Mouse (Mus musculus) kidney, embryonic 16.5 days (tissue): ENCODE measurements at regions not wholly inside any gene's neighbourhood (a gene's known extent, or its start where the extent isn't known, plus 50 kb on each side); places are given as distances from the start of the nearest gene placed in this dataset.

ENCODE experiments used
- ATAC-seq: fragments of 200-750 bp; cut with Nextera tagmentation; 2 replicates; pipeline ENCODE4 v1.8.0; 2017; ENCODE audit warnings: moderate TSS enrichment; ENCODE audit not compliant: low FRiP score, low TSS enrichment
- H3K27ac ChIP-seq: fragments of 300-500 bp; sonication (generic); 2 replicates; pipeline ENCODE4 v1.5.1; 2014; ENCODE audit warnings: low read length
- H3K27me3 ChIP-seq: fragments of 300-500 bp; sonication (generic); 2 replicates; pipeline ENCODE4 v1.6.1; 2014; ENCODE audit warnings: low read length, control low read depth, mixed read lengths; ENCODE audit not compliant: insufficient read depth
- H3K36me3 ChIP-seq: fragments of 300-500 bp; sonication (generic); 2 replicates; pipeline ENCODE4 v1.6.1; 2014; ENCODE audit warnings: low read length, control low read depth, mixed read lengths; ENCODE audit not compliant: insufficient read depth
- H3K4me1 ChIP-seq: fragments of 300-500 bp; sonication (generic); 2 replicates; pipeline ENCODE4 v1.6.1; 2014; ENCODE audit warnings: low read length, control low read depth, mixed read lengths; ENCODE audit not compliant: insufficient read depth
- H3K4me2 ChIP-seq: fragments of 300-500 bp; sonication (generic); replicated peaks from 2 replicates; pipeline ENCODE4 v1.6.1; 2014; ENCODE audit warnings: low read depth, low read length
- H3K4me3 ChIP-seq: fragments of 300-500 bp; sonication (generic); 2 replicates; pipeline ENCODE4 v1.5.1; 2014; ENCODE audit warnings: mild to moderate bottlenecking, low read length
- H3K9ac ChIP-seq: fragments of 300-500 bp; sonication (generic); replicated peaks from 2 replicates; pipeline ENCODE4 v1.6.1; 2014; ENCODE audit warnings: low read length
- H3K9me3 ChIP-seq: fragments of 300-500 bp; sonication (generic); 2 replicates; pipeline ENCODE4 v1.6.1; 2016; ENCODE audit warnings: low read length, control low read depth
- WGBS: fragments of 180-500 bp; shearing (Covaris S2); extraction: QIAGEN DNeasy Blood & Tissue Kit; methylation state at CpG from one replicate; pipeline ENCODE4 v1.1.7; 2014; 5-methylcytosine and 5-hydroxymethylcytosine counted together

DNA sequence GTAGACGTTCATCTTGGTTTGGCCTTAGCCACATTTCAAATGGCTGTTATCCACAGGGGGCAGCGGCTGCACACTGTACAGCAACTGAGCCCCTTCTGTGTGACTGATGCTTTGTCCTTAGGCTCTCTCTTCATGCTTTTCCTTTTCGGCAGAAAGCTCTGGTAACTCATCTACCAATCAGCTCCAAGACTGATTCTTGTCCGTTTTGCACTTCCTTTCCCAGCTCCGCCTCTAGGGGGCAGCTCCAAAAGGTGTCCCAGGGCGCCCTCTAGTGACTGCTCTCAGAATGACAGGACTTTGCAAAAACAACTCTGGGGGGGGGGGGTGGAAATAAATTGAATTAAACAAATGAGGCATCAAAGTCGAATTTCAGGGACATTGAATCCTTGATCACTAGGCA is 173.0 kb downstream of the Cog6 start:
- Histone ChIP-seq H3K4me2 (no peak overlapping the region), H3K36me3 (no peaks in the 10 kb centered on the region), H3K9ac (no peak overlapping the region), H3K27me3 (no peaks in the 10 kb centered on the region), H3K4me1 (0 out of 2 replicates have a peak, but pooled peaks cover 5% of the 10 kb centered on the region), H3K9me3 (no peaks in the 10 kb centered on the region), H3K27ac (no peak overlapping the region), H3K4me3 (no peak overlapping the region)
- ATAC-seq: no peak
- 32% methylated on average over 7 of the region's 7 CpGs for WGBS

DNA sequence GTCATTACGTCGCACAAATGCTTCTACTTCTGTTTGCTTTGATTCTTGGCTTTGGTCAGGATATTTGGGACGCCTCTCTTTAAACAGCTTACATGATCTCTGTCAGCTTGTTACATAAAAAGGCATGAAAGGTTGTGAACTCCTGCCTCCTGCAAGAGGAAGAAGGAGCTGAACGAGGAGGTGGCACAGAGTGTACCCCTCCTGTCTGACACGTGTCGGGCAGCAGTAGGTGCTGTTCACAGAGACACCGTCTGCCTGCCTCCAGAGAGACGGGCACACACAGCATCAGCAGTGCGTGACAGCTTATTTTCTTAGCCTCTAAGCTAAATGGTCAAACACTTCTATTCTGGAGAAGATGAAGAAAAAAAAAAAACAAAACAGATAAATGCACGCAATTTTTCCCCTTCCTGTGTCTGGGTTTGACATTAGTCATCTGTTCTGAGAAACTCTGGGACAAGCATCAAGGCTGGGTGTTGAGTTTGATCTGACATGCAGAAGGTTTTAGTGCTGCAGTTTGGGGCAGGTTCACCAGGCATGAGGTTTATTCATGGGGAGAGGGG is 174.1 kb downstream of the Cog6 start:
- no peaks in the 10 kb centered on the region for H3K27me3 ChIP-seq
- 64% methylated on average over 10 of the region's 10 CpGs for WGBS
- peaks cover 14% of the 10 kb centered on the region; the same call in 1 of the 2 replicates for H3K4me1 ChIP-seq
- no peak overlapping the region for H3K4me2 ChIP-seq
- H3K36me3 ChIP-seq: no peaks in the 10 kb centered on the region
- H3K4me3 ChIP-seq: no peak overlapping the region
- no peak overlapping the region for H3K9ac ChIP-seq
- no peak for ATAC-seq
- no peaks in the 10 kb centered on the region for H3K9me3 ChIP-seq
- H3K27ac ChIP-seq: no peak overlapping the region

DNA sequence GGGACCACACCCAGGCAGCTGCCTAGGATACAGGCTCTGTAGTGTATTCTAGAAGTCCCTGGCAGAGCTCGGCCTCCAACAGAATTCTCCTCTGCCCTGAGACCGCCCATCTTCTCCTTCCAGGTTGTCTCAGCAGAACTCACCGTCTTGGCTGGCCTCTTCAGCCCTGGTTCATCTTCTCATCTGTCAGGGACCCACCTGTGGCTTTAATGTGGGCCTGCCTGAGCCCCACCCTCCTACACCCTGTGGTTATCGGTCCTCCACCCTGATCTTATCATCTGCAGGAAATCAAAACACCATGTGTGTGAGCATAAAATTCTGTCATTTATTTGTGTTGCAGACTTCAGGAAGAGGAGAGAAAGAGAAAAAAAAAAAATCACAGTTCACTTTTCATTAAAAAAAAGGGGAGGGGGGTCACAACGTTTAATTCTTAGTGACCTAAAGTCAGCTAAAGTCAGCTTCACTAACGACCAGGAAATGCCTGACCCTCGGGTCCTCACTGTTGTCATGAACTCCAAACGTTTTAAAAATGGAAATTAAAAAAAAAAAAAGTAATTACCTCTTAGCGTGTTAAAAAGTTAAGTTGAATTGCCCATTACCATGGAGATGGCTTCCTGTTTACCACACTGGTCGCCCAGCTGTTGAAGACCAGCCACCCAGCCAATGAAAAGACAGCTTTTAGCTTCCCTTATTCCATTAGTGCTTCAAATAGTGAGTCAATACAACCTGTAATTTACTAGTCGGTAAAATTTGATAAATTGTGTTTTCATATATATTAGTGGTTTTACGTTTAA is 176.7 kb downstream of the Cog6 start:
- H3K4me2 ChIP-seq: no peak overlapping the region
- ATAC-seq: no peak
- H3K36me3 ChIP-seq: no peaks in the 10 kb centered on the region
- H3K9ac ChIP-seq: no peak overlapping the region
- no peaks in the 10 kb centered on the region for H3K9me3 ChIP-seq
- no peaks in the 10 kb centered on the region for H3K27me3 ChIP-seq
- no peak overlapping the region for H3K27ac ChIP-seq
- no peak overlapping the region for H3K4me3 ChIP-seq
- WGBS: 41% methylated on average over 12 of the region's 12 CpGs
- H3K4me1 ChIP-seq: peaks cover 16% of the 10 kb centered on the region; the same call in 1 of the 2 replicates

DNA sequence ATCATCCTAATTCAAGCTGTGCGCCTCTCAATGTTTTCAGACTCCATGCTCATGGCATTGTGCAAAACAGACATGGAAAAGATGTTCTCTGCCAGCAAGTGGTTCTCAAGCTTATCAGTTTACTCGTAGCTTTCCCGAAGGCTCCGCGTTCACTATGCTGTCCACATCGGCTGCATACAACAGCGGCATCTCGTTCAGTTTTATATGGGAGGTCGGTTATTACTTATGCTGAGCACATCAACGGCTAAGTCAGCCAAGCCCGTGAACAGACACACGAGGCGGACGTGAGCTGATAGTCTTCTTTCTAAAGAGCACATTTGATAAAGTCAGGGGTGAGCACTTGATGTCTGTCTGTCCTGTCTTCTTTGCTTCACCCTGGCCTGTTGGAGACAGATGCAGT is 179.0 kb downstream of the Cog6 start:
- no peak for ATAC-seq
- H3K27me3 ChIP-seq: no peaks in the 10 kb centered on the region
- H3K27ac ChIP-seq: no peak overlapping the region
- WGBS: 82% methylated on average over 14 of the region's 14 CpGs
- H3K36me3 ChIP-seq: no peaks in the 10 kb centered on the region
- H3K9me3 ChIP-seq: no peaks in the 10 kb centered on the region
- peaks cover 11% of the 10 kb centered on the region; the same call in 1 of the 2 replicates for H3K4me1 ChIP-seq
- H3K4me3 ChIP-seq: no peak overlapping the region
- no peak overlapping the region for H3K9ac ChIP-seq
- no peak overlapping the region for H3K4me2 ChIP-seq

DNA sequence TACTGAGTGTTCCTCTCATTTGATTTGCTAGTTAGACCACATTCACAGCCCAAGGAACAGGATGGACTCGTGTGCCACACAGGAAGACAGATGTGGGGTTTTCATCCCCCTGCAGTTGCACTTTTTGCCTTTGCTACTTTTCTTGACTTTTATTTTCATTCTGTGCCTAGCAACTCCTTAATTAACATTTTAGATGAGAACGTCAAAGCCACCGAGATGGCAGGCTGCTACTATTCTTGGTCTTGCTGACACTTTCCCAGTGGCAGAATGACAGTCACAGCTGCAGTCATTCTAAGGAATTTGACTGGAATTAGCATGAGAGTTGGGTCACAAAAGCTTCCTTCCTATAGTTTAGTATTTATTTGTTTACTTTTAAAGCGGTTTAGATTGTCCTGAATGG is 179.5 kb downstream of the Cog6 start:
- no peaks in the 10 kb centered on the region for H3K27me3 ChIP-seq

DNA sequence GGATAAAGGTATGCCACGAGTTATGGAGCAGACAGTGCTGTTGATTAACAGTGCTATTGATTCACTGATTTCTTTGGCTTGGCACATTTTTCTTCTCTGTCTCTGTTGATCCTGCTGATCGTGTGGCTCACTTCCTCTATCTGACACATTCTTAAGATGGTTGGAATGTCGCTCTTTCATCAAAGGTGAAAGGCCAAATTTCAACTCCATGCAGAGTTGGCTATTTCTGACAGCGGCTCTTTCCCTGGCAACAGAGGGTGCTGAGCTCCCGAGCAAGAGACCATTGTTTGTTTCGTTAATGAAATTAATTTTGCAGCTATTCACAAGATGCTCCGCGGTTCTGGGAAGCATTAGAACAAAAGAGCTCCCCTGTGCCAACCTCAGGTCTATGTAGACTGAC is 180.3 kb downstream of the Cog6 start:
- ATAC-seq: no peak
- Histone ChIP-seq H3K36me3 (no peaks in the 10 kb centered on the region), H3K4me3 (no peak overlapping the region), H3K4me2 (no peak overlapping the region), H3K9me3 (no peaks in the 10 kb centered on the region), H3K27ac (no peak overlapping the region), H3K4me1 (peaks cover 11% of the 10 kb centered on the region; the same call in 1 of the 2 replicates), H3K9ac (no peak overlapping the region), H3K27me3 (no peaks in the 10 kb centered on the region)
- WGBS: 59% methylated on average over 8 of the region's 8 CpGs

More for the DNA sequence above, 179.5 kb downstream of the Cog6 start:
- Histone ChIP-seq H3K4me1 (peaks cover 11% of the 10 kb centered on the region; the same call in 1 of the 2 replicates), H3K4me3 (no peak overlapping the region), H3K9me3 (no peaks in the 10 kb centered on the region), H3K9ac (no peak overlapping the region), H3K36me3 (no peaks in the 10 kb centered on the region), H3K4me2 (no peak overlapping the region), H3K27ac (no peak overlapping the region)
- WGBS: 53% methylated on average over 4 of the region's 4 CpGs
- ATAC-seq: no peak

DNA sequence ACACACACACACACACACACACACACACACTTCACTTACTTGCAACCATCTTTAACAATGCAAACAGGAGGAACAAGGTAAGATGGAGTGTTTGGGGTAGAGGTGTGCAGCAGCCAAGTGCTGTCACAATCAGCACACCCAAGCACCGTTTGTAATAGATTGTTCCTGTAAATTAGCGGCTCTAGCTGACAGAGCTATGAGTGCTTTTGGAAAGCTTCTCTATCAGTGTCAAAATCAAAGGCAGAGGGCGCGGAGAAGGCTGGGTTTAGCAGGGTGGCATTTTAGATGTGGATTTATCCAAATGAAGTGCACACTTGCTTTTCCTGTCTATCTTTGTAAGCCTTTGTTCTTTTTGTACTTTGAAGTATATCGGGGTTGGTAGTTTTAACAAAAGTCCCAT is 184.6 kb downstream of the Cog6 start:
- H3K9ac ChIP-seq: no peak overlapping the region
- H3K4me1 ChIP-seq: no peaks in the 10 kb centered on the region
- 76% methylated on average over 5 of the region's 5 CpGs for WGBS
- H3K4me3 ChIP-seq: no peak overlapping the region
- no peaks in the 10 kb centered on the region for H3K27me3 ChIP-seq
- H3K9me3 ChIP-seq: no peaks in the 10 kb centered on the region
- no peak overlapping the region for H3K27ac ChIP-seq
- no peak overlapping the region for H3K4me2 ChIP-seq
- ATAC-seq: no peak
- no peaks in the 10 kb centered on the region for H3K36me3 ChIP-seq

DNA sequence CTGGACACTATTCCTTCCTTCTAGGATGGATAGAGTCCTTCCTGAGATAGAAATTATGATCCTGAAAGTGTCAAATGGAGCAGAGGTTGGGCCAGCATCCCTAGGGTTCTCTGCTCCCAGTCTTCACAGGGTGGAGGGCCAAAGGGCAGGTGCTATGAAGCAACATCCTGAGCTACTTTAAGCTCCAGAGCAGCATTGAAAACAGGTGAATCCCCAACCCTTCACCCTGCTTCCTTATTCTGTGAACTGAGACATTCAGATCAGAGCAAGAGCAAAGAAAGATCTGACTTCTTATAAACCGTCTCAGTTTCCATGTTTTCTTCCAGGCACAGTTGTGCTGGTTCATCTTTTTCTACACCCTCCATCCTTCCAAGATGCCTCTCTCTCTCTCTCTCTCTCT is 185.1 kb downstream of the Cog6 start:
- H3K9ac ChIP-seq: no peak overlapping the region
- H3K27me3 ChIP-seq: no peaks in the 10 kb centered on the region
- no peak overlapping the region for H3K4me2 ChIP-seq
- 77% methylated on average over 1 of the region's 1 CpGs for WGBS
- H3K4me3 ChIP-seq: no peak overlapping the region
- H3K9me3 ChIP-seq: no peaks in the 10 kb centered on the region
- no peaks in the 10 kb centered on the region for H3K4me1 ChIP-seq
- H3K36me3 ChIP-seq: no peaks in the 10 kb centered on the region
- no peak for ATAC-seq
- H3K27ac ChIP-seq: no peak overlapping the region

DNA sequence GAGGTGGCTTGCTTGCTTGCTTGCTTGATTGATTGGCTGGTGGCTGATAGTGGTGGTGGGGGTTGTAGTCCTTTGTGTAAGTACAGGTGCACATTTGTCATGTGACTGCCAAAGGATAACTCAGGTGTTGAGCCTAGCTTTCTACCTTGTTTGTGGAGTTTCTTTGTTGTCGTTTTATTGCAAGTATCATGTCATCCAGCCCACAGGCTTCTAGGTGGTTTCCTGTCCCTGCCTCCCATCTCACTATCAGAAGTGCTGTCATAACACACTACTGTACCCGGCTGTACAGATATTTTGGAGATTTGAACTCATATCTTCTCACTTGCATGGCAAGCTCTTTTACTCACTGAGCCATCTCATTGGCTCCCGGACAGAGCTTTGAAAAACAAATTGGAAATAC is 186.9 kb downstream of the Cog6 start:
- no peak overlapping the region for H3K27ac ChIP-seq
- H3K36me3 ChIP-seq: no peaks in the 10 kb centered on the region
- no peak overlapping the region for H3K4me3 ChIP-seq
- H3K4me1 ChIP-seq: no peaks in the 10 kb centered on the region
- H3K4me2 ChIP-seq: no peak overlapping the region
- 89% methylated on average over 3 of the region's 3 CpGs for WGBS
- H3K9ac ChIP-seq: no peak overlapping the region
- no peaks in the 10 kb centered on the region for H3K27me3 ChIP-seq
- ATAC-seq: no peak
- H3K9me3 ChIP-seq: no peaks in the 10 kb centered on the region

DNA sequence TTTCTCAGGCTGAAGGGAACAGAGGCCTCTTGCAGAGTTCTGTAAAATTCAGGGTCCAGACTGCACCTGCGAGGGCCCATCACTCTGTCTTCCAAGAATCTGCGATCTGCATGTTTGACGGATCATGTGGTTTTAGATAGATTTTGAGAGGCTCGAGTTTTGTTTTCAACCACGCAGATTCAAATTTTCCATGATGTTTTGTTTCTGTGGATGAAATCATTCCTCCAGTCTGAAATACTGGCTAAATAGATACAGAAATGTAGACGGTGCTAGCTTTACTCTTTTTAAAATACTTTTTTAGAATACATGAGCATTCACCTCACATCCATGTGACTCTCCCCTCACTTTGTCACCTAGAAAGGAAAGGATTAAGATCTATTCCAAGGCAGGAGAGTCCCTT is 188.0 kb downstream of the Cog6 start:
- H3K4me1 ChIP-seq: no peaks in the 10 kb centered on the region
- no peak overlapping the region for H3K27ac ChIP-seq
- WGBS: 96% methylated on average over 6 of the region's 6 CpGs
- H3K9me3 ChIP-seq: no peaks in the 10 kb centered on the region
- no peak for ATAC-seq
- H3K4me3 ChIP-seq: no peak overlapping the region
- no peak overlapping the region for H3K9ac ChIP-seq
- H3K36me3 ChIP-seq: no peaks in the 10 kb centered on the region
- no peaks in the 10 kb centered on the region for H3K27me3 ChIP-seq
- H3K4me2 ChIP-seq: no peak overlapping the region
